Mouse (Mus musculus): ENCODE results near the gene Mrps33.

DNA sequence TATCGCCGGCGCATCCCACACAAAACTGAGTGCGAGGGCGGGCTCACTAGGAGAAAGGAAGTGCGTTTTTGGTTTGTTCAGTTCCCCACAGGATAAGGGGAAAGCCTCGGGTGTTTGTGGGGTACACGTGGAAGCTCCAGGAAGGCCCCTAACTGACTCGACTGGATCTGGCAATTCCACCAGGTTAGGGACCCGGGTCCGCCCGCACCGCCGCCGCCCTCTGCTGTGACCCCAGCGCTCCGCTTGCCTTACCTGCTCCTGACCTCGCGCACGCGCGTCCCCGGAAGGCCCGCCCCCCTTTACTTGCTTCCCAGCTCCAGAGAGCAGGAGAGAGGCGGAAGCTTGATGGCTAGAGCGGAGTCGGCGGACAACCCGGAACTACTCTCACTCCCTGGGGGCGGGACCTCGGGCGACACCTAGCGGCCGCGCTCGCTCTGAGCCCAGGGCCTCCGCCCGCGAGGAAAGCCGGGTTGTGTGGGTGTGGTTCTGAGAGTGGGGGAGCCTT, at the start of gene Mrps33:
- TF ChIP-seq ZNF384 (IDR thresholded peaks at IDR 0.05; ENCODE audit: low read depth, low read length) (no peak), MAFK (IDR thresholded peaks at IDR 0.05; ENCODE audit: insufficient read depth, low read depth, low read length) (no peak), ZC3H11A (IDR thresholded peaks at IDR 0.05; ENCODE audit: borderline replicate concordance, low read depth, low read length) (no peak), HCFC1 (IDR thresholded peaks at IDR 0.05; ENCODE audit: borderline replicate concordance, insufficient read depth, low read length) (peak; percentile 84), CHD2 (IDR thresholded peaks at IDR 0.05; ENCODE audit: low read depth, low read length) (0 out of 2 replicates have a peak, but pooled peaks have one; percentile 36)

Measured in ES-E14 (cell line).